Mouse (Mus musculus) lung, adult 2 months (tissue): ENCODE results near the gene Rab19.

ENCODE experiments used
- CTCF ChIP-seq: fragments of 200-500 bp; IDR thresholded peaks from 2 replicates; pipeline ENCODE4 v1.5.1; 2011; ENCODE audit warnings: mild to moderate bottlenecking, low read length, control low read depth; ENCODE audit not compliant: insufficient read depth
- POLR2A ChIP-seq: fragments of 200-500 bp; IDR thresholded peaks from 2 replicates; pipeline ENCODE4 v1.6.1; 2011; ENCODE audit warnings: low read depth, mild to moderate bottlenecking, control low read depth, low read length, borderline replicate concordance; ENCODE audit errors: extremely low read depth

GRCm38 (mm10) chr6:39334224-39334623 lies 46.8 kb upstream of the Rab19 start:
- TF ChIP-seq CTCF (no peak), POLR2A (no peak)
